In genomic region chr7:80773834-80774614, GRCm38 (mm10) we compare ENCODE assay signal across 8 mouse cellular contexts. TPM values are rescaled to one million over a fixed set of nuclear protein-coding genes. Genes with fewer than 3 reads are reported as not detected.
A peak's percentile ranks its signal among the peaks of the same experiment; 100 is the strongest.
DNase-seq lines count a peak whose midpoint lies in the region; ATAC-seq and TF ChIP-seq lines count a peak whose summit lies in the region.

No protein-coding gene starts in this region.

- DNase-seq in layer of hippocampus, adult 2 months (ENCODE audit: low spot score in 2 of 2): peak in 1 of 2 experiments; percentile 35
- DNase-seq in layer of hippocampus, adult 9-10 months (ENCODE audit: low spot score): no peak
- peak; percentile 59 to 69 for DNase-seq in heart, adult 9 months (ENCODE audit: low spot score in 2 of 2)
- DNase-seq in lung, postnatal 25 days (ENCODE audit: low spot score): peak; percentile 80
- DNase-seq in retina, postnatal 1 day: no peak
- no peak for DNase-seq in left cerebral cortex, adult 11 months (ENCODE audit: low spot score)
- DNase-seq in hindbrain, postnatal 0 days (ENCODE audit: low spot score): no peak

- peaks cover 57% of the 10 kb centered on the region for H3K4me1 ChIP-seq in bone marrow macrophage, adult 2 months (ENCODE audit: control insufficient read depth, insufficient read depth, low read length)
- no peaks in the 10 kb centered on the region for H3K4me1 ChIP-seq in hindbrain, postnatal 0 days (ENCODE audit: insufficient read depth, low read length)

- no peak overlapping the region for H3K9ac ChIP-seq in hindbrain, postnatal 0 days (replicated peaks; ENCODE audit: low read length)

- H3K36me3 ChIP-seq in hindbrain, postnatal 0 days (ENCODE audit: insufficient read depth, low read length): no peaks in the 10 kb centered on the region

- no peak for TF ChIP-seq POLR2A in bone marrow macrophage, adult 2 months (IDR thresholded peaks at IDR 0.05; ENCODE audit: borderline replicate concordance, low read depth, low read length)

- WGBS in hindbrain, postnatal 0 days: 78% methylated on average over 14 of the region's 14 CpGs

- no peaks in the 10 kb centered on the region for H3K27me3 ChIP-seq in hindbrain, postnatal 0 days (ENCODE audit: insufficient read depth, low read length)

- TF ChIP-seq CTCF in layer of hippocampus, adult 2 months (conservative IDR thresholded peaks at IDR 0.05): no peak
- TF ChIP-seq CTCF in bone marrow macrophage, adult 2 months (IDR thresholded peaks at IDR 0.05; ENCODE audit: low read depth, low read length): no peak
- no peak for TF ChIP-seq CTCF in hindbrain, postnatal 0 days (IDR thresholded peaks at IDR 0.05; ENCODE audit: low read depth)

- no peaks in the 10 kb centered on the region for H3K9me3 ChIP-seq in hindbrain, postnatal 0 days (ENCODE audit: low read length)

- peak overlapping the region; percentile 5; the same call in 1 of the 2 replicates for H3K4me3 ChIP-seq in layer of hippocampus, adult 2 months
- peak overlapping the region; percentile 50 for H3K4me3 ChIP-seq in bone marrow macrophage, adult 2 months (ENCODE audit: insufficient read depth, low read length)
- H3K4me3 ChIP-seq in hindbrain, postnatal 0 days (ENCODE audit: low read length): no peak overlapping the region

- H3K27ac ChIP-seq in layer of hippocampus, adult 2 months: peak overlapping the region; percentile 87
- peak overlapping the region; percentile 100 for H3K27ac ChIP-seq in bone marrow macrophage, adult 2 months (ENCODE audit: insufficient read depth, low read depth, low read length)
- no peak overlapping the region for H3K27ac ChIP-seq in hindbrain, postnatal 0 days

- ATAC-seq in hindbrain, postnatal 0 days: no peak

- H3K4me2 ChIP-seq in hindbrain, postnatal 0 days (ENCODE audit: low read depth, low read length): no peak overlapping the region

RNA-seq across cellular contexts. Expression of gene Iqgap1, which starts 51.8 kb away (rescaled TPM):
- 10 to 100 TPM; 19.4 to 21.6 TPM for total RNA-seq in layer of hippocampus, adult 2 months (2021)
- 243 and 284 TPM in 2 replicates for polyA plus RNA-seq in bone marrow macrophage, adult 2 months (2012; ENCODE audit: insufficient read depth, insufficient read length, missing spikeins)
- total RNA-seq in hindbrain, postnatal 0 days (2014; rRNA removed): 23.5 and 29.4 TPM in 2 replicates
- polyA plus RNA-seq in hindbrain, postnatal 0 days (2015; fragmentation: Nextera tagmentation; extraction: Ambion mirVana): 15.7 and 16.6 TPM in 2 replicates

Comparison
In these comparisons a context has a peak if more than half of its experiments do, and no peak if none do; other contexts are left out.
1. DNase-seq: peak in heart, adult 9 months (2 of 2) and lung, postnatal 25 days (single experiment); none in layer of hippocampus, adult 9-10 months (single experiment), retina, postnatal 1 day (single experiment), left cerebral cortex, adult 11 months (single experiment) and hindbrain, postnatal 0 days (single experiment).